Mouse (Mus musculus) small intestine, adult 10 weeks (tissue): ENCODE measurements around the gene Ddi2. TPM values are rescaled to one million over a fixed set of nuclear protein-coding genes. Genes with fewer than 3 reads are reported as not detected.

Source experiments
- polyA plus RNA-seq: library from polyadenylated mRNA; stranded (reverse); fragments of 350-450 nt; fragmentation: Illumina TruSeq; extraction: RNeasy Lipid Tissue Mini Kit (QIAGEN cat#74804); gene quantifications from one replicate; pipeline ENCODE4 v1.2.3, GENCODE M21; 2014; ENCODE audit warnings: low replicate concordance

Gene Ddi2
- 55.1 TPM for polyA plus RNA-seq

DNA sequence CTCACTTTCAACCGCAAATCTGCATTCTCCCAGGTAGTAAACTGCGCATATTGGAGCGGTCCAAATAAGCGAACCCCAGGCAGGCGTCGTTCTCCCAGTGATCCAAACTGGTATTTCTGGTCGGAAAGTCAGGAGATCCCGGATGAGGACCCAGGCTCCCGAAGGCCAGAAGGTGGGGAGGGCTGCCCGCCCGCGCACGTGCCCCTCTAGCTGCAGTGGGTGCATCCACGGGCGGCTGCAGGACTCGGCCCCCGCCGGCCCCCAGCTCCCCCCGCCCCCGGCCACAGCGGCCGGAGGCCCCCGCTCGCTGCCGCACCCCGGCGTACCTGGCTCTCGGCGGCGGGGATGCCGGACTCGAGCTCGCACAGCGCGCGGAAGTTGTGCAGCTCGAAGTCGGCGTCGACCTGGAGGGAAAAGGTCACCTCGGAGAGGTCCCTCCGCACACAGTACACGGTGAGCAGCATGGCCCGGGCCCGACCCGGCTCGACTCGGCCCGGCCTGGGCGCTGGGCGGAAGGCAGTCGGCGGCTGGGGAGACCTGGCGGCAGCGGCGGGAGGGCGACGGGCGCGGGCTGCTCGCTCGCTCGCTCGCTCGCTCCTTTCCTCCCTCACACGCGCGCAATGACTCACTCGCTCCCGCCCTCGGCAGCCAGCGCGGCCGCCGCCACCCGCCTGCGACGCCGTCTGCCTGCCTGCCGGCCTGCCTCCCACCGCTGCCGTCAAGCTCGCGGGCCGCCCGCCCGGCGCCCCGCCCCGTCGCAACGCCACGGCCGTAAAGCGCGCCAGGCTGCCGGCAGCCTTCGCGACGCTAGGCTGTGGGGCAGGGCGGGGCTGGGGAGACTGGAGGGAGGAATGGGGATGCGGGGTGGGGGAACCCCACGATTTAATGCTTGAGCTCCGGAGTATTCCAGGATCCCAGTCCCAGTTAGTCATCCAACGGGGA is at the start of gene Ddi2:
Gene Ddi2 (minus strand): TSS at position 689 of the 942 bp plus-strand sequence.

DNA sequence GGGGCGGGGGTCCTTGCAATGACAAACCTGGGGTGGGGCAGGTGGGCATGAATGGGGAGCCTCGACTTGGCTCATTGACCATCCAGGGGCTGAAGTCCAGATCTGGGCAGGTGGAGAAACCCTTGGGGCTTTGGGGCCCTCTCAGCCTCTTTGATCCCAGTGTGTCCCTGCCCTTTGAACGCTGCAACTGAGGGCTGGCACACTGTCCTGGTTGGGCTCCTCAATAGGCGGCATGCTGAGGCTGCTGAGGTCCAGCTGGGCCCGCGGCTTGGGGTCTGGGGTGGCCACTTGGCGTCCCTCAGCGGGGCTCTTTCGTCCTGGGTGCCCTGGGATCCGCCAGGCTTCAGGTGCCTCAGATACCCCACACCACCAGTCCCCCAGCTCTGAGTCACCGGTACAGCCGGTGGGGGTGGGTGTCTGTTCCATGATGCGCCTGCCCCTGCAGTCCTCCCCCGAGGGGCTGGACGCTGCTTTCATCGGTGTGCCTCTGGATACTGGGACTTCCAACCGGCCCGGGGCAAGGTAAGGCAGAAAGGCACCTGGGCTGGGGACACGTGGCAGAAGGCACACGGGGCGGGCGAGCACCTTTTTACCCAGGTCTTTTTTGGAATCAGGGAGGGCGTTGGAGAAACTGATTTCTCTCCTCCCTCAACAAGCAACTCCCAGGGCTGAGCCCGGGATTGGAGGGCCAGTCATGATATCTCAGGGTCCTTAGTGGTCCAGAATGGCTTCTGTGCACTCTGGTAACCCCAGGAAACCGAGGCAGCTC is 23.5 kb upstream of the Ddi2 start, which contains the start of gene Agmat:
Gene Agmat (plus strand): TSS at position 95 of the 769 bp plus-strand sequence.

DNA sequence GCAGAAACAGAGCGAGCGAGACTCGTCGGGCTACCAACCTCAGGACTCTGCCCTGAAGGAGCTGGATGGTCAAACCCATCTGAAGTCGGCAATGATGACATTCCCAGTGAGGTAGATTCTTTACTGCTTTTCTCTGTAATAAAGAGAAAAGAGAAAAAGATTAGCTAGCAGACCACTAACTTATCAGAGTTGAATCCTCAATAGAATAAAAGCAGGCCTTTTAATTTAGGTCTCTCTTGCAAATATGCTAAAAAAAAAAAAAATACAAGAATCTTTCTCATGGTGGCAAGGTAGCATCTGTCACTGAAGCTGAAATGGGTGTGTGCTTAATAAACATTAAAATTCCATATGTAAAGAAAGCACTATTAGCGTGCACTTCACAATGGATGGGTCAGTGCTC is 37.7 kb downstream of the Ddi2 start, which contains the start of gene Rsc1a1:
Gene Rsc1a1 (minus strand): TSS at position 101 of the 400 bp plus-strand sequence.

DNA sequence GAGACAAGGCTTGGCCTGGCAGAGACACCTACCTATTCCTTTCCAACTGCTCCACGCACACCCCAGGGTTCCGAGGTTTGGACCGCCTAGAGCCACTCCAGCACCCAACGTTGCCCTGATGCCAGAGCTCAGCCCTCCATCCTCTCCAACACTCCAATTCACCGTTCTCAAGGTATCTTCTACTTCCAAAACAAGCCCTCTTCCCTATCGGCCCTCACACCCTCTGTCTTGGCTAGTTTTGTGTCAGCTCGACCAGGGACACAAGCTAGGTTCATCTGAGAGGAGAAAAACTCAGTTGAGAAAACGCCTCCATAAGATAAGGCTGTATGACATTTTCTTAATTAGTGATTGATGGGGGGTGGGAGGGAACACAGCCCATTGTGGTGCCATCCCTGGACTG is 58.4 kb downstream of the Ddi2 start, which contains the start of gene Plekhm2:
Gene Plekhm2 (minus strand): TSS at position 101 of the 400 bp plus-strand sequence.

Other genes starting within 250 kb of the Ddi2 start
- 5.2 TPM for gene Spen, start 184.8 kb downstream of the Ddi2 start, polyA plus RNA-seq
- gene Fblim1, start 117.3 kb downstream of the Ddi2 start, polyA plus RNA-seq: 32.4 TPM
- 1.5 TPM for gene Tmem82, start 104.8 kb downstream of the Ddi2 start, polyA plus RNA-seq
- gene Slc25a34, start 99.6 kb downstream of the Ddi2 start, polyA plus RNA-seq: 0.15 TPM
- not detected for gene Plekhm2, start 58.5 kb downstream of the Ddi2 start, polyA plus RNA-seq
- gene Rsc1a1, start 37.8 kb downstream of the Ddi2 start, polyA plus RNA-seq: not detected
- gene Agmat, start 23.3 kb upstream of the Ddi2 start, polyA plus RNA-seq: 0.82 TPM
- gene Dnajc16, start 67.5 kb upstream of the Ddi2 start, polyA plus RNA-seq: 3.1 TPM
- 10.7 TPM for gene Casp9, start 70.2 kb upstream of the Ddi2 start, polyA plus RNA-seq
- 501 TPM for gene Cela2a, start 102.7 kb upstream of the Ddi2 start, polyA plus RNA-seq
- not detected for gene Ctrc, start 122.9 kb upstream of the Ddi2 start, polyA plus RNA-seq
- 9.1 TPM for gene Efhd2, start 151.5 kb upstream of the Ddi2 start, polyA plus RNA-seq